ENCODE assay signal across 9 mouse cellular contexts in genomic region chr1:40378794-40379193, GRCm38 (mm10). TPM values are rescaled to one million over a fixed set of nuclear protein-coding genes. Genes with fewer than 3 reads are reported as not detected.
DNase-seq lines count a peak whose midpoint lies in the region; ATAC-seq and TF ChIP-seq lines count a peak whose summit lies in the region.
"Had no signal": no experiment of that assay in that cellular context is flagged by ENCODE, and none has a peak within 500 bp of the region (broad histone marks: within the 10 kb centered on the region; RNA-seq: fewer than 3 reads in every experiment).

No protein-coding gene starts in this region.

- H3K27ac ChIP-seq in intestine, postnatal 0 days (ENCODE audit: low read depth, low read length) = no peak overlapping the region
- H3K27ac ChIP-seq in intestine, embryonic 16.5 days (ENCODE audit: low read length) = no peak overlapping the region
- H3K27ac ChIP-seq in left cerebral cortex, adult 2 months = no peak overlapping the region
- no peak overlapping the region for H3K27ac ChIP-seq in midbrain, embryonic 14.5 days (replicated peaks; ENCODE audit: low read depth, low read length)
- H3K27ac ChIP-seq: embryonic facial prominence, embryonic 13.5 days had no signal

- H3K36me3 ChIP-seq in intestine, postnatal 0 days (ENCODE audit: control insufficient read depth, insufficient read depth) = no peaks in the 10 kb centered on the region
- H3K36me3 ChIP-seq in intestine, embryonic 16.5 days (ENCODE audit: control insufficient read depth, insufficient read depth, low read length) = no peaks in the 10 kb centered on the region
- H3K36me3 ChIP-seq in midbrain, embryonic 14.5 days (ENCODE audit: control insufficient read depth, insufficient read depth, low read length) = no peaks in the 10 kb centered on the region
- H3K36me3 ChIP-seq: embryonic facial prominence, embryonic 13.5 days had no signal

- no peak overlapping the region for H3K9ac ChIP-seq in intestine, postnatal 0 days (ENCODE audit: low read depth, low read length)
- H3K9ac ChIP-seq in intestine, embryonic 16.5 days (ENCODE audit: low read depth, low read length) = no peak overlapping the region
- H3K9ac ChIP-seq in midbrain, embryonic 14.5 days (replicated peaks; ENCODE audit: low read length) = no peak overlapping the region
- H3K9ac ChIP-seq: embryonic facial prominence, embryonic 13.5 days had no signal

- DNase-seq in R1 (ENCODE audit: low read depth, low spot score) = peak; percentile 55
- peak; percentile 77 to 83 for DNase-seq in cerebellum, postnatal 14 days
- DNase-seq in gastrocnemius, adult 8-10 months (ENCODE audit: low spot score in 2 of 2) = peak; percentile 23 to 24
- peak; percentile 59 to 75 for DNase-seq in left cerebral cortex, adult 2 months (ENCODE audit: extremely low spot score in 1 of 2, low spot score in 2 of 2)
- DNase-seq in midbrain, embryonic 14.5 days = peak; percentile 87
- peak; percentile 62 to 86 for DNase-seq in spleen, postnatal 4 days (ENCODE audit: low spot score in 2 of 2)

- H3K4me1 ChIP-seq in intestine, postnatal 0 days (replicated peaks; ENCODE audit: control insufficient read depth, insufficient read depth, low read length) = no peaks in the 10 kb centered on the region
- H3K4me1 ChIP-seq in intestine, embryonic 16.5 days (ENCODE audit: control insufficient read depth, insufficient read depth, low read length) = no peaks in the 10 kb centered on the region
- no peaks in the 10 kb centered on the region for H3K4me1 ChIP-seq in midbrain, embryonic 14.5 days (ENCODE audit: control insufficient read depth, insufficient read depth, low read length)
- H3K4me1 ChIP-seq: embryonic facial prominence, embryonic 13.5 days had no signal

- intact Hi-C loops in left cerebral cortex, adult 2 months (cut with DNase I) = loop anchor here (1.0 to 10.0 kb wide), 4 partner anchors 262 to 694 kb away; no protein-coding TSS in a partner anchor

- no peak overlapping the region for H3K4me3 ChIP-seq in intestine, postnatal 0 days (ENCODE audit: low read depth, low read length)
- H3K4me3 ChIP-seq in intestine, embryonic 16.5 days (ENCODE audit: low read length) = no peak overlapping the region
- no peak overlapping the region for H3K4me3 ChIP-seq in left cerebral cortex, adult 2 months
- no peak overlapping the region for H3K4me3 ChIP-seq in midbrain, embryonic 14.5 days (replicated peaks; ENCODE audit: low read depth, low read length)
- H3K4me3 ChIP-seq: embryonic facial prominence, embryonic 13.5 days had no signal

- TF ChIP-seq CTCF in intestine, postnatal 0 days (IDR thresholded peaks at IDR 0.05; ENCODE audit: low read depth) = peak; percentile 99
- peak; percentile 96 for TF ChIP-seq CTCF in left cerebral cortex, adult 2 months (IDR thresholded peaks at IDR 0.05)

- no peak overlapping the region for H3K4me2 ChIP-seq in intestine, postnatal 0 days (replicated peaks; ENCODE audit: low read depth)
- H3K4me2 ChIP-seq in intestine, embryonic 16.5 days (ENCODE audit: low read depth, low read length) = no peak overlapping the region
- H3K4me2 ChIP-seq in midbrain, embryonic 14.5 days (ENCODE audit: low read length) = no peak overlapping the region
- H3K4me2 ChIP-seq: embryonic facial prominence, embryonic 13.5 days had no signal

- no peak for ATAC-seq in intestine, postnatal 0 days
- ATAC-seq in intestine, embryonic 16.5 days = no peak
- no peak for ATAC-seq in midbrain, embryonic 14.5 days (ENCODE audit: low FRiP score, low TSS enrichment)

- no peaks in the 10 kb centered on the region for H3K9me3 ChIP-seq in intestine, postnatal 0 days (ENCODE audit: control insufficient read depth)
- no peaks in the 10 kb centered on the region for H3K9me3 ChIP-seq in intestine, embryonic 16.5 days (ENCODE audit: control insufficient read depth, low read length)
- H3K9me3 ChIP-seq in midbrain, embryonic 14.5 days (ENCODE audit: control insufficient read depth, low read length) = no peaks in the 10 kb centered on the region
- H3K9me3 ChIP-seq: embryonic facial prominence, embryonic 13.5 days had no signal

- 15% methylated on average over 8 of the region's 8 CpGs for WGBS in intestine, postnatal 0 days
- WGBS in intestine, embryonic 16.5 days = 16% methylated on average over 8 of the region's 8 CpGs
- WGBS in midbrain, embryonic 14.5 days = 20% methylated on average over 8 of the region's 8 CpGs

- no peaks in the 10 kb centered on the region for H3K27me3 ChIP-seq in intestine, postnatal 0 days (replicated peaks; ENCODE audit: control insufficient read depth, insufficient read depth, low read length)
- H3K27me3 ChIP-seq in intestine, embryonic 16.5 days (replicated peaks; ENCODE audit: control insufficient read depth, insufficient read depth, low read length) = no peaks in the 10 kb centered on the region
- no peaks in the 10 kb centered on the region for H3K27me3 ChIP-seq in midbrain, embryonic 14.5 days (ENCODE audit: control insufficient read depth, insufficient read depth, low read length)
- H3K27me3 ChIP-seq: embryonic facial prominence, embryonic 13.5 days had no signal

RNA-seq across cellular contexts. Expression of gene Il1rl1, which starts 50.6 kb away (rescaled TPM):
- polyA plus RNA-seq in intestine, postnatal 0 days (2015; fragmentation: Nextera tagmentation; extraction: Ambion mirVana) = 8.6 and 10.2 TPM in 2 replicates
- polyA plus RNA-seq in intestine, embryonic 16.5 days (2015; fragmentation: Nextera tagmentation; extraction: Ambion mirVana) = 0.42 and 0.48 TPM in 2 replicates
- under 1 TPM; 0.39 to 0.94 (median 0.52) TPM for total RNA-seq in gastrocnemius, adult 8-10 months (2022)
- under 1 TPM in 1 of 2 experiments, not detected in 1; 0.14 TPM for total RNA-seq in left cerebral cortex, adult 2 months (2021)
- polyA plus RNA-seq in midbrain, embryonic 14.5 days (2014; fragmentation: Nextera tagmentation; extraction: Ambion mirVana) = 0.07 TPM in 1 of 2 replicates, not detected in the other

RNA-seq across cellular contexts. Expression of gene Il1rl2, which starts 54.4 kb away (rescaled TPM):
- polyA plus RNA-seq in intestine, postnatal 0 days (2015; fragmentation: Nextera tagmentation; extraction: Ambion mirVana) = 3.1 and 3.3 TPM in 2 replicates
- 4.4 and 5.2 TPM in 2 replicates for polyA plus RNA-seq in intestine, embryonic 16.5 days (2015; fragmentation: Nextera tagmentation; extraction: Ambion mirVana)
- total RNA-seq in gastrocnemius, adult 8-10 months (2022) = 1 to 10 TPM in 1 of 4 experiments, under 1 TPM in 3; 0.27 to 1.6 (median 0.49) TPM
- 1 to 10 TPM in 1 of 2 experiments, under 1 TPM in 1; 0.68 to 1.3 TPM for total RNA-seq in left cerebral cortex, adult 2 months (2021)
- 0.74 TPM in 2 replicates for polyA plus RNA-seq in midbrain, embryonic 14.5 days (2014; fragmentation: Nextera tagmentation; extraction: Ambion mirVana)

Comparison
In these comparisons a context has a peak if more than half of its experiments do, and no peak if none do; other contexts are left out.
1. DNase-seq: peak in every context shown above with its lines; median percentile 87 in midbrain, embryonic 14.5 days; 80 in cerebellum, postnatal 14 days; 74 in spleen, postnatal 4 days; 67 in left cerebral cortex, adult 2 months; 55 in R1; 24 in gastrocnemius, adult 8-10 months.